Mouse (Mus musculus): ENCODE results near the gene Cd300e. TPM values are rescaled to one million over a fixed set of nuclear protein-coding genes. Genes with fewer than 3 reads are reported as not detected.
A peak's percentile ranks its signal among the peaks of the same experiment; 100 is the strongest.
"Not testable (repeated sequence)": the region's sequence is repeated elsewhere in the genome, so short reads cannot be mapped to it uniquely, and the experiment has no call there.

Gene Cd300e
- total RNA-seq, 2 experiments from 2014 or later, result 0.48 to 0.96 TPM

- DNase-seq, result no peak
Measured at GRCm38 (mm10) chr11:115082196-115082595, 20.2 kb upstream of the Cd300e start.

- no peak for DNase-seq
Measured at GRCm38 (mm10) chr11:115081373-115081772, 19.4 kb upstream of the Cd300e start.

GRCm38 (mm10) chr11:115080886-115081285, 18.9 kb upstream of the Cd300e start:
- peak; percentile 52 for DNase-seq

- DNase-seq, result no peak
Measured at GRCm38 (mm10) chr11:115078680-115079079, 16.7 kb upstream of the Cd300e start.

- DNase-seq, result no peak
Measured at GRCm38 (mm10) chr11:115077436-115077835, 15.5 kb upstream of the Cd300e start.

- no peak for DNase-seq
Measured at GRCm38 (mm10) chr11:115075859-115076258, 13.9 kb upstream of the Cd300e start.

- DNase-seq, result no peak
Measured at GRCm38 (mm10) chr11:115075407-115075806, 13.4 kb upstream of the Cd300e start.

GRCm38 (mm10) chr11:115073002-115073401, 11.0 kb upstream of the Cd300e start:
- no peak for DNase-seq

- DNase-seq, result peak; percentile 73
Measured at GRCm38 (mm10) chr11:115071631-115072294, 9.8 kb upstream of the Cd300e start.

- no peak for DNase-seq
Measured at GRCm38 (mm10) chr11:115071015-115071551, 9.1 kb upstream of the Cd300e start.

GRCm38 (mm10) chr11:115066768-115067167, 4.8 kb upstream of the Cd300e start:
- no peak for DNase-seq

GRCm38 (mm10) chr11:115059797-115060196, 2.2 kb downstream of the Cd300e start:
- no peak for DNase-seq

GRCm38 (mm10) chr11:115058701-115059100, 3.3 kb downstream of the Cd300e start:
- no peak for DNase-seq

GRCm38 (mm10) chr11:115054537-115054936, 7.4 kb downstream of the Cd300e start:
- no peak for DNase-seq

- no peak for DNase-seq
Measured at GRCm38 (mm10) chr11:115052991-115053390, 9.0 kb downstream of the Cd300e start.

- peak; percentile 64 for DNase-seq
Measured at GRCm38 (mm10) chr11:115052206-115052605, 9.8 kb downstream of the Cd300e start.

- DNase-seq, result no peak
Measured at GRCm38 (mm10) chr11:115049282-115049895, 12.6 kb downstream of the Cd300e start.

GRCm38 (mm10) chr11:115048259-115048658, 13.7 kb downstream of the Cd300e start, which contains the start of gene Cd300ld3:
TSS of gene Cd300ld3 (minus strand) at chr11:115048409.
- no peak for DNase-seq

- not testable (repeated sequence) for DNase-seq
Measured at GRCm38 (mm10) chr11:115037669-115038068, 24.3 kb downstream of the Cd300e start, which contains the start of gene Cd300ld5. TSS of gene Cd300ld5 (minus strand) at chr11:115037769.

GRCm38 (mm10) chr11:115026912-115027311, 35.1 kb downstream of the Cd300e start, which contains the start of gene Cd300ld4:
TSS of gene Cd300ld4 (minus strand) at chr11:115027012.
- not testable (repeated sequence) for DNase-seq

GRCm38 (mm10) chr11:115016093-115016492, 45.9 kb downstream of the Cd300e start, which contains the start of gene Cd300ld2:
TSS of gene Cd300ld2 (minus strand) at chr11:115016193.
- DNase-seq, result not testable (repeated sequence)

- DNase-seq, result no peak
Measured at GRCm38 (mm10) chr11:115004070-115004469, 57.9 kb downstream of the Cd300e start.

Data from adrenal gland, postnatal 10 days (tissue).